Mouse (Mus musculus) CD4-positive, CD25-positive, alpha-beta regulatory T cell, adult 4 months (primary cell): Measurements from ENCODE around the gene Gm21818. TPM values are rescaled to one million over a fixed set of nuclear protein-coding genes. Genes with fewer than 3 reads are reported as not detected.
"Not testable (repeated sequence)": the region's sequence is repeated elsewhere in the genome, so short reads cannot be mapped to it uniquely, and the experiment has no call there.

Experiments
- ATAC-seq: one replicate; pipeline ENCODE4 v1.8.0; 2017
- polyA plus RNA-seq, 2 experiments: library from polyadenylated mRNA; unstranded; fragments of 100-300 nt; shearing (Covaris generic); gene quantifications; one replicate each; pipeline ENCODE4 v1.2.1; 2017

The Gm21818 gene
- not detected for polyA plus RNA-seq

GRCm38 (mm10) chr13:120172133-120172532, at the start of gene Gm21818:
Gene Gm21818, plus strand, starts transcription at chr13:120172433.
- not testable (repeated sequence) for ATAC-seq

- not testable (repeated sequence) for ATAC-seq
Observed at GRCm38 (mm10) chr13:120139946-120140345, 32.3 kb upstream of the Gm21818 start, which contains the start of gene Gm20767. Gene Gm20767, plus strand, starts transcription at chr13:120140246.

GRCm38 (mm10) chr13:120142348-120142747, 29.9 kb upstream of the Gm21818 start:
- ATAC-seq: not testable (repeated sequence)

- ATAC-seq: not testable (repeated sequence)
Observed at GRCm38 (mm10) chr13:120149660-120150407, 22.4 kb upstream of the Gm21818 start.

- not testable (repeated sequence) for ATAC-seq
Observed at GRCm38 (mm10) chr13:120150589-120150988, 21.6 kb upstream of the Gm21818 start.

- not testable (repeated sequence) for ATAC-seq
Observed at GRCm38 (mm10) chr13:120168301-120168700, 3.9 kb upstream of the Gm21818 start.

GRCm38 (mm10) chr13:120196189-120196821, 24.1 kb downstream of the Gm21818 start:
- ATAC-seq: not testable (repeated sequence)

- ATAC-seq: not testable (repeated sequence)
Observed at GRCm38 (mm10) chr13:120215847-120216246, 43.6 kb downstream of the Gm21818 start, which contains the start of gene Gm21762. Gene Gm21762, minus strand, starts transcription at chr13:120215947.

- ATAC-seq: peak; percentile 41
Observed at GRCm38 (mm10) chr13:120220922-120221321, 48.7 kb downstream of the Gm21818 start.

- not testable (repeated sequence) for ATAC-seq
Observed at GRCm38 (mm10) chr13:120223012-120223659, 50.9 kb downstream of the Gm21818 start.

Other genes starting within 250 kb of the Gm21818 start
- gene Gm21761, start 243.2 kb upstream of the Gm21818 start, polyA plus RNA-seq: not detected
- gene B020031M17Rik, start 221.6 kb upstream of the Gm21818 start, polyA plus RNA-seq: not detected
- not detected for gene Gm36079, start 145.4 kb upstream of the Gm21818 start, polyA plus RNA-seq
- gene Gm21188, start 120.2 kb upstream of the Gm21818 start, polyA plus RNA-seq: under 1 TPM; 0.24 TPM
- not detected for gene Gm20767, start 32.2 kb upstream of the Gm21818 start, polyA plus RNA-seq
- gene Gm21762, start 43.5 kb downstream of the Gm21818 start, polyA plus RNA-seq: not detected
- gene Gm21731, start 66.7 kb downstream of the Gm21818 start, polyA plus RNA-seq: not detected
- gene AF067061, start 90.7 kb downstream of the Gm21818 start, polyA plus RNA-seq: not detected
- gene BC147527, start 128.0 kb downstream of the Gm21818 start, polyA plus RNA-seq: 10 to 100 TPM; 77.1 to 89.5 TPM
- gene Tcstv3, start 144.4 kb downstream of the Gm21818 start, polyA plus RNA-seq: not detected